Mouse (Mus musculus): ENCODE measurements at regions not wholly inside any gene's neighbourhood (a gene's known extent, or its start where the extent isn't known, plus 50 kb on each side); places are given as distances from the start of the nearest gene placed in this dataset.
"Not testable (repeated sequence)": the region's sequence is repeated elsewhere in the genome, so short reads cannot be mapped to it uniquely, and the experiment has no call there.

DNA sequence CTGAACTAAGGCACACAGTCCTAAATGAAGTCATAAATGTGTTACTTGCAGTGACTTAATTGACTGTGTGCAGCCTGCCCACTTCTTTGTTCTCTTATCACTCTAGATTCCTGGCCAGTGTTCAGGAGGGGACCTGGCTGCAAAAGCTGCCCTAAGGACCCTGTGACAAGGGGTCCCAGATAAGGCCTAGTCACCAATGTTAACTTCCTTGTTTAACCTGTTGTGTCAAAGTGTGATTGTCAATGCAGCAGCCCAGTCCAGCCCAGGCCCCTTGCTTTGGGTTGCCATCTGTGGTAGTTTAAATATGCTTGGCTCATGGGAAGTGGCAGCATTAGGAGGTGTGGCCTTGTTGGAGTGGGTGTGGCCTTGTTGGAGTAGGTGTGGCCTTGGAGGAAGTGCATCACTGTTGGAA is 661.1 kb upstream of the Gm19410 start:
- H3K27me3 ChIP-seq (ENCODE audit: control insufficient read depth, insufficient read depth, low read length); H3K4me2 ChIP-seq (ENCODE audit: low read length); H3K9ac ChIP-seq (ENCODE audit: low read length); H3K36me3 ChIP-seq (ENCODE audit: control insufficient read depth, insufficient read depth, low read length); H3K9me3 ChIP-seq (ENCODE audit: control insufficient read depth, low read length); H3K4me3 ChIP-seq (ENCODE audit: control insufficient read depth in 1 of 2, insufficient read depth in 1 of 2, low read depth in 1 of 2, low read length in 2 of 2): not testable (repeated sequence)
- peak; percentile 68 for ATAC-seq (ENCODE audit: insufficient number of reproducible peaks, insufficient read depth, low FRiP score, low read depth)
- Histone ChIP-seq H3K4me1 (ENCODE audit: control insufficient read depth in 2 of 2, insufficient read depth in 2 of 2, low read length in 2 of 2) (peaks cover 18 to 22% of the 10 kb centered on the region in 2 experiments), H3K27ac (replicated peaks in 1 of 2; ENCODE audit: control insufficient read depth in 1 of 2, insufficient read depth in 1 of 2, low read depth in 2 of 2, low read length in 2 of 2) (peak overlapping the region; percentile 19 to 39; a peak in 2 of 4 replicates)

GRCm38 (mm10) chr8:35109506-35110217 is 655.9 kb upstream of the Gm19410 start:
- H3K4me3 ChIP-seq (ENCODE audit: control insufficient read depth in 1 of 2, insufficient read depth in 1 of 2, low read depth in 1 of 2, low read length in 2 of 2), result no peak overlapping the region
- no peaks in the 10 kb centered on the region for H3K36me3 ChIP-seq (ENCODE audit: control insufficient read depth, insufficient read depth, low read length)
- no peaks in the 10 kb centered on the region for H3K9me3 ChIP-seq (ENCODE audit: control insufficient read depth, low read length)
- no peak overlapping the region for H3K9ac ChIP-seq (ENCODE audit: low read length)
- H3K27ac ChIP-seq (replicated peaks in 1 of 2; ENCODE audit: control insufficient read depth in 1 of 2, insufficient read depth in 1 of 2, low read depth in 2 of 2, low read length in 2 of 2), result peak overlapping the region; percentile 28 to 55; a peak in 2 of 4 replicates
- peaks cover 23 to 24% of the 10 kb centered on the region in 2 experiments for H3K4me1 ChIP-seq (ENCODE audit: control insufficient read depth in 2 of 2, insufficient read depth in 2 of 2, low read length in 2 of 2)
- H3K27me3 ChIP-seq (ENCODE audit: control insufficient read depth, insufficient read depth, low read length), result no peaks in the 10 kb centered on the region
- peak overlapping the region; percentile 41 for H3K4me2 ChIP-seq (ENCODE audit: low read length)
- 66% methylated on average over 27 of the region's 27 CpGs for WGBS
- ATAC-seq (ENCODE audit: insufficient number of reproducible peaks, insufficient read depth, low FRiP score, low read depth), result no peak

DNA sequence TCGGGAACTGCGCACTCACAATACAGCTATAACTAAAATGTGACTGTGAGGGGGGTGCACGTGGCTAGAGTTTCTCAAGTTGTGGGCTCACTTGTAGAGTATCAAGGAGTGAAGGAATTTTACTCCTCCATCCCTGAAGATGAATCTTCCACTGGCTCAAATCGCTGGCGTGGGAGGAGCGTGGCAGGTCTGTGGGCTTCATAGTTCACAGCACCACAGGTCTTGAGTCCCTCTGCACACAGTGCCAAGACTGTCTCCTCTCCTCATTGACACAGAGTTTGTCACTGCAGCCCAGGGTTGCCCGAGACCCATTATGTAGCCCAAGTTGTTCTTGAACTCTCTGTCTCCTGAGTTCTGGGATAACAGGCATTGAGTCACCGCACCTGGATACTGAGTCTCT is 655.3 kb upstream of the Gm19410 start:
- H3K9ac ChIP-seq (ENCODE audit: low read length), result no peak overlapping the region
- H3K27ac ChIP-seq (replicated peaks in 1 of 2; ENCODE audit: control insufficient read depth in 1 of 2, insufficient read depth in 1 of 2, low read depth in 2 of 2, low read length in 2 of 2), result no peak overlapping the region
- H3K4me2 ChIP-seq (ENCODE audit: low read length), result no peak overlapping the region
- H3K4me3 ChIP-seq (ENCODE audit: control insufficient read depth in 1 of 2, insufficient read depth in 1 of 2, low read depth in 1 of 2, low read length in 2 of 2), result no peak overlapping the region
- WGBS, result 93% methylated on average over 8 of the region's 8 CpGs
- ATAC-seq (ENCODE audit: insufficient number of reproducible peaks, insufficient read depth, low FRiP score, low read depth), result no peak
- H3K27me3 ChIP-seq (ENCODE audit: control insufficient read depth, insufficient read depth, low read length), result no peaks in the 10 kb centered on the region
- peaks cover 19 to 20% of the 10 kb centered on the region in 2 experiments for H3K4me1 ChIP-seq (ENCODE audit: control insufficient read depth in 2 of 2, insufficient read depth in 2 of 2, low read length in 2 of 2)
- H3K36me3 ChIP-seq (ENCODE audit: control insufficient read depth, insufficient read depth, low read length), result no peaks in the 10 kb centered on the region
- no peaks in the 10 kb centered on the region for H3K9me3 ChIP-seq (ENCODE audit: control insufficient read depth, low read length)

- Histone ChIP-seq H3K9me3 (ENCODE audit: control insufficient read depth, low read length) (no peaks in the 10 kb centered on the region), H3K4me3 (ENCODE audit: control insufficient read depth in 1 of 2, insufficient read depth in 1 of 2, low read depth in 1 of 2, low read length in 2 of 2) (no peak overlapping the region), H3K4me1 (ENCODE audit: control insufficient read depth in 2 of 2, insufficient read depth in 2 of 2, low read length in 2 of 2) (peaks cover 19 to 20% of the 10 kb centered on the region in 2 experiments), H3K9ac (ENCODE audit: low read length) (peak overlapping the region; percentile 30; the same call in 1 of the 2 replicates), H3K27me3 (ENCODE audit: control insufficient read depth, insufficient read depth, low read length) (no peaks in the 10 kb centered on the region), H3K36me3 (ENCODE audit: control insufficient read depth, insufficient read depth, low read length) (no peaks in the 10 kb centered on the region), H3K4me2 (ENCODE audit: low read length) (peak overlapping the region; percentile 29), H3K27ac (replicated peaks in 1 of 2; ENCODE audit: control insufficient read depth in 1 of 2, insufficient read depth in 1 of 2, low read depth in 2 of 2, low read length in 2 of 2) (peak overlapping the region; percentile 52 to 53; a peak in 3 of 4 replicates)
- peak; percentile 33; the same call in 1 of the 2 replicates for ATAC-seq (ENCODE audit: insufficient number of reproducible peaks, insufficient read depth, low FRiP score, low read depth)
- WGBS, result 25% methylated on average over 7 of the region's 7 CpGs
Measured at GRCm38 (mm10) chr8:35111130-35111529, 654.5 kb upstream of the Gm19410 start.

DNA sequence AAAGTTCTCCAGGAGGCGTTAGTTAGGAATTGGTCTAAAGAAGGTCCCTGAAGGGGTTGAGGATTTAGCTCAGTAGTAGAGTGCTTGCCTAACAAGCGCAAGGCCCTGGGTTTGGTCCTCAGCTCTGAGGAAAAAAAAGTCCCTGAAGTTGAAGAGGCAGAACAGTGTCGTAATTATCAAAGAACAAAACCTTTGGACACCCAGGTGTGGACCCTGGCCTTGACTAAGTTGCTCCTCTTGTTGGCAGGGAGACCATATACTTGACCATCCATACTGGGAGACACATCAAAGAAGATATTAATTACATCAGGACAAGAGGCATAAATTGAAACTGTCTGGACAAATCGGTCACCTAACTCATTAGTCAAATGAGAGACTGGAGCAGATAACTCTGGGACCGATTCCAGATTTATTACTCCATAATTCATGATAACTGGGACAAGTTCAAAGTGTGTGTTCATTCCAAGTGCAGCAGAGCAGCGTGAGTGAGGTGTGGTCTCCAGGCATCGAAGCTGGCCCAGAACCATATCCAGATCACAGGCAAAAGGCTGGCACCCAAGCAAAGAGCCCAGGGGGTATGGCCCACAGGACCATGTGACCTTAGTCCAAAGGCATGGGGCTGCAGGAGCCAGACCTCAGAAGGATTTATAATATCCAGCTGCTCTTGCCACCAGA is 652.9 kb upstream of the Gm19410 start:
- Histone ChIP-seq H3K4me2 (ENCODE audit: low read length) (no peak overlapping the region), H3K27ac (replicated peaks in 1 of 2; ENCODE audit: control insufficient read depth in 1 of 2, insufficient read depth in 1 of 2, low read depth in 2 of 2, low read length in 2 of 2) (no peak overlapping the region), H3K9ac (ENCODE audit: low read length) (no peak overlapping the region), H3K9me3 (ENCODE audit: control insufficient read depth, low read length) (no peaks in the 10 kb centered on the region), H3K4me1 (ENCODE audit: control insufficient read depth in 2 of 2, insufficient read depth in 2 of 2, low read length in 2 of 2) (peaks cover 19 to 20% of the 10 kb centered on the region in 2 experiments), H3K27me3 (ENCODE audit: control insufficient read depth, insufficient read depth, low read length) (no peaks in the 10 kb centered on the region), H3K36me3 (ENCODE audit: control insufficient read depth, insufficient read depth, low read length) (no peaks in the 10 kb centered on the region), H3K4me3 (ENCODE audit: control insufficient read depth in 1 of 2, insufficient read depth in 1 of 2, low read depth in 1 of 2, low read length in 2 of 2) (no peak overlapping the region)
- no peak for ATAC-seq (ENCODE audit: insufficient number of reproducible peaks, insufficient read depth, low FRiP score, low read depth)
- WGBS, result 84% methylated on average over 7 of the region's 7 CpGs

- 67% methylated on average over 10 of the region's 10 CpGs for WGBS
Measured at GRCm38 (mm10) chr8:35114031-35114430, 651.6 kb upstream of the Gm19410 start.

DNA sequence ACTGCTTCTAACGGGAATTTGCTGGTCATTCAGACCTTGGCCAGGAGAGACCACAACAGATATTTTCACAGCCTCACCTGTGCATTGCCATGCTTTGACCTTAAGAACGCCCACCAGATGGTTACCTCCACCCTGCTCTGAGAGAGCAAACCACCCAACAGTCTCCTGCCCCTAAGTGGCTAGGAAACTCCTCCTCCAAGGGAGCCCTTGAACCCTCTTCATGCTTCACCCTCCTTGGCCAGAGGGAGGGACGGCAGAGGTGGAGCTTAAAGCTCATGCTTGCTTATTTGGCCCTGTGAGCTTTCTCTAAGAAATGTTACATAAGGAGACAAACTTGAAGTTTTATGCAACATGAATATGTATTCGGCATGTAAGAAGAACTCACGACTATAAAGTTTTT is 645.0 kb upstream of the Gm19410 start:
- Histone ChIP-seq H3K4me1 (ENCODE audit: control insufficient read depth in 2 of 2, insufficient read depth in 2 of 2, low read length in 2 of 2) (peaks cover 9 to 10% of the 10 kb centered on the region in 2 experiments), H3K27ac (replicated peaks in 1 of 2; ENCODE audit: control insufficient read depth in 1 of 2, insufficient read depth in 1 of 2, low read depth in 2 of 2, low read length in 2 of 2) (no peak overlapping the region), H3K9ac (ENCODE audit: low read length) (no peak overlapping the region), H3K4me2 (ENCODE audit: low read length) (no peak overlapping the region), H3K4me3 (ENCODE audit: control insufficient read depth in 1 of 2, insufficient read depth in 1 of 2, low read depth in 1 of 2, low read length in 2 of 2) (no peak overlapping the region), H3K9me3 (ENCODE audit: control insufficient read depth, low read length) (no peaks in the 10 kb centered on the region), H3K27me3 (ENCODE audit: control insufficient read depth, insufficient read depth, low read length) (no peaks in the 10 kb centered on the region), H3K36me3 (ENCODE audit: control insufficient read depth, insufficient read depth, low read length) (no peaks in the 10 kb centered on the region)
- 70% methylated on average over 5 of the region's 5 CpGs for WGBS
- no peak for ATAC-seq (ENCODE audit: insufficient number of reproducible peaks, insufficient read depth, low FRiP score, low read depth)

More at GRCm38 (mm10) chr8:35114031-35114430, 651.6 kb upstream of the Gm19410 start:
- H3K27ac ChIP-seq (replicated peaks in 1 of 2; ENCODE audit: control insufficient read depth in 1 of 2, insufficient read depth in 1 of 2, low read depth in 2 of 2, low read length in 2 of 2), result no peak overlapping the region
- no peaks in the 10 kb centered on the region for H3K27me3 ChIP-seq (ENCODE audit: control insufficient read depth, insufficient read depth, low read length)
- peaks cover 19% of the 10 kb centered on the region in 2 experiments for H3K4me1 ChIP-seq (ENCODE audit: control insufficient read depth in 2 of 2, insufficient read depth in 2 of 2, low read length in 2 of 2)
- ATAC-seq (ENCODE audit: insufficient number of reproducible peaks, insufficient read depth, low FRiP score, low read depth), result no peak
- H3K9ac ChIP-seq (ENCODE audit: low read length), result no peak overlapping the region
- no peak overlapping the region for H3K4me3 ChIP-seq (ENCODE audit: control insufficient read depth in 1 of 2, insufficient read depth in 1 of 2, low read depth in 1 of 2, low read length in 2 of 2)
- no peaks in the 10 kb centered on the region for H3K9me3 ChIP-seq (ENCODE audit: control insufficient read depth, low read length)
- H3K4me2 ChIP-seq (ENCODE audit: low read length), result no peak overlapping the region
- H3K36me3 ChIP-seq (ENCODE audit: control insufficient read depth, insufficient read depth, low read length), result no peaks in the 10 kb centered on the region

Measured in heart, embryonic 14.5 days (tissue).